Mouse (Mus musculus): ENCODE measurements at regions not wholly inside any gene's neighbourhood (a gene's known extent, or its start where the extent isn't known, plus 50 kb on each side); places are given as distances from the start of the nearest gene placed in this dataset. TPM values are rescaled to one million over a fixed set of nuclear protein-coding genes. Genes with fewer than 3 reads are reported as not detected.
A peak's percentile ranks its signal among the peaks of the same experiment; 100 is the strongest.

GRCm38 (mm10) chr13:107093683-107094082 is 71.8 kb upstream of the Kif2a start:
- no peaks in the 10 kb centered on the region for H3K4me1 ChIP-seq (ENCODE audit: control insufficient read depth, insufficient read depth, low read length)
- H3K9me3 ChIP-seq (ENCODE audit: control insufficient read depth, low read length), result no peaks in the 10 kb centered on the region
- no peak overlapping the region for H3K27ac ChIP-seq (ENCODE audit: low read depth, low read length)
- H3K36me3 ChIP-seq (ENCODE audit: control insufficient read depth, insufficient read depth, low read length), result no peaks in the 10 kb centered on the region
- no peaks in the 10 kb centered on the region for H3K27me3 ChIP-seq (ENCODE audit: control insufficient read depth, insufficient read depth, low read length)
- no peak overlapping the region for H3K4me3 ChIP-seq (ENCODE audit: low read depth, low read length)
- WGBS, result 91% methylated on average over 2 of the region's 2 CpGs
- no peak overlapping the region for H3K4me2 ChIP-seq (ENCODE audit: low read depth, low read length)
- ATAC-seq (ENCODE audit: low read depth), result no peak
- no peak overlapping the region for H3K9ac ChIP-seq (replicated peaks; ENCODE audit: low read depth, low read length)

GRCm38 (mm10) chr13:107088198-107088597 is 66.3 kb upstream of the Kif2a start:
- no peak overlapping the region for H3K4me2 ChIP-seq (ENCODE audit: low read depth, low read length)
- no peaks in the 10 kb centered on the region for H3K9me3 ChIP-seq (ENCODE audit: control insufficient read depth, low read length)
- no peaks in the 10 kb centered on the region for H3K27me3 ChIP-seq (ENCODE audit: control insufficient read depth, insufficient read depth, low read length)
- H3K4me1 ChIP-seq (ENCODE audit: control insufficient read depth, insufficient read depth, low read length), result no peaks in the 10 kb centered on the region
- H3K36me3 ChIP-seq (ENCODE audit: control insufficient read depth, insufficient read depth, low read length), result no peaks in the 10 kb centered on the region
- no peak overlapping the region for H3K9ac ChIP-seq (replicated peaks; ENCODE audit: low read depth, low read length)
- no peak overlapping the region for H3K27ac ChIP-seq (ENCODE audit: low read depth, low read length)
- WGBS, result 43% methylated on average over 1 of the region's 1 CpGs
- no peak for ATAC-seq (ENCODE audit: low read depth)
- no peak overlapping the region for H3K4me3 ChIP-seq (ENCODE audit: low read depth, low read length)

GRCm38 (mm10) chr13:107087355-107087754 is 65.4 kb upstream of the Kif2a start:
- Histone ChIP-seq H3K4me1 (ENCODE audit: control insufficient read depth, insufficient read depth, low read length) (no peaks in the 10 kb centered on the region), H3K9me3 (ENCODE audit: control insufficient read depth, low read length) (no peaks in the 10 kb centered on the region), H3K9ac (replicated peaks; ENCODE audit: low read depth, low read length) (no peak overlapping the region), H3K36me3 (ENCODE audit: control insufficient read depth, insufficient read depth, low read length) (no peaks in the 10 kb centered on the region), H3K27me3 (ENCODE audit: control insufficient read depth, insufficient read depth, low read length) (no peaks in the 10 kb centered on the region), H3K27ac (ENCODE audit: low read depth, low read length) (no peak overlapping the region), H3K4me2 (ENCODE audit: low read depth, low read length) (no peak overlapping the region), H3K4me3 (ENCODE audit: low read depth, low read length) (no peak overlapping the region)
- WGBS, result 73% methylated on average over 6 of the region's 6 CpGs
- no peak for ATAC-seq (ENCODE audit: low read depth)

- no peak for ATAC-seq (ENCODE audit: low read depth)
- Histone ChIP-seq H3K27ac (ENCODE audit: low read depth, low read length) (no peak overlapping the region), H3K9me3 (ENCODE audit: control insufficient read depth, low read length) (no peaks in the 10 kb centered on the region), H3K9ac (replicated peaks; ENCODE audit: low read depth, low read length) (no peak overlapping the region), H3K4me3 (ENCODE audit: low read depth, low read length) (no peak overlapping the region), H3K36me3 (ENCODE audit: control insufficient read depth, insufficient read depth, low read length) (no peaks in the 10 kb centered on the region), H3K4me1 (ENCODE audit: control insufficient read depth, insufficient read depth, low read length) (peaks cover 3% of the 10 kb centered on the region; the same call in 1 of the 2 replicates), H3K4me2 (ENCODE audit: low read depth, low read length) (no peak overlapping the region), H3K27me3 (ENCODE audit: control insufficient read depth, insufficient read depth, low read length) (no peaks in the 10 kb centered on the region)
- WGBS, result 88% methylated on average over 1 of the region's 1 CpGs
Observed at GRCm38 (mm10) chr13:107078085-107078484, 56.2 kb upstream of the Kif2a start.

- H3K36me3 ChIP-seq (ENCODE audit: control insufficient read depth, insufficient read depth, low read length), result no peaks in the 10 kb centered on the region
- H3K9me3 ChIP-seq (ENCODE audit: control insufficient read depth, low read length), result no peaks in the 10 kb centered on the region
- no peak for ATAC-seq (ENCODE audit: low read depth)
- 89% methylated on average over 4 of the region's 4 CpGs for WGBS
- H3K4me2 ChIP-seq (ENCODE audit: low read depth, low read length), result no peak overlapping the region
- H3K9ac ChIP-seq (replicated peaks; ENCODE audit: low read depth, low read length), result no peak overlapping the region
- peaks cover 11% of the 10 kb centered on the region; the same call in 1 of the 2 replicates for H3K4me1 ChIP-seq (ENCODE audit: control insufficient read depth, insufficient read depth, low read length)
- H3K27ac ChIP-seq (ENCODE audit: low read depth, low read length), result no peak overlapping the region
- H3K4me3 ChIP-seq (ENCODE audit: low read depth, low read length), result no peak overlapping the region
- H3K27me3 ChIP-seq (ENCODE audit: control insufficient read depth, insufficient read depth, low read length), result no peaks in the 10 kb centered on the region
Observed at GRCm38 (mm10) chr13:107074917-107075316, 53.0 kb upstream of the Kif2a start.

GRCm38 (mm10) chr13:107073039-107073620 is 51.2 kb upstream of the Kif2a start:
- H3K27ac ChIP-seq (ENCODE audit: low read depth, low read length), result 0 out of 2 replicates have a peak overlapping the region, but pooled peaks have one; percentile 44
- ATAC-seq (ENCODE audit: low read depth), result peak; percentile 82
- peak overlapping the region; percentile 29 for H3K4me3 ChIP-seq (ENCODE audit: low read depth, low read length)
- H3K36me3 ChIP-seq (ENCODE audit: control insufficient read depth, insufficient read depth, low read length), result no peaks in the 10 kb centered on the region
- no peaks in the 10 kb centered on the region for H3K9me3 ChIP-seq (ENCODE audit: control insufficient read depth, low read length)
- no peaks in the 10 kb centered on the region for H3K27me3 ChIP-seq (ENCODE audit: control insufficient read depth, insufficient read depth, low read length)
- H3K4me1 ChIP-seq (ENCODE audit: control insufficient read depth, insufficient read depth, low read length), result peaks cover 11% of the 10 kb centered on the region; the same call in 1 of the 2 replicates
- peak overlapping the region; percentile 63 for H3K4me2 ChIP-seq (ENCODE audit: low read depth, low read length)
- 2% methylated on average over 14 of the region's 14 CpGs for WGBS
- peak overlapping the region; percentile 51; the same call in 1 of the 2 replicates for H3K9ac ChIP-seq (replicated peaks; ENCODE audit: low read depth, low read length)

GRCm38 (mm10) chr13:107072345-107073038 is 50.6 kb upstream of the Kif2a start:
- Histone ChIP-seq H3K9me3 (ENCODE audit: control insufficient read depth, low read length) (no peaks in the 10 kb centered on the region), H3K9ac (replicated peaks; ENCODE audit: low read depth, low read length) (peak overlapping the region; percentile 51; the same call in 1 of the 2 replicates), H3K27me3 (ENCODE audit: control insufficient read depth, insufficient read depth, low read length) (no peaks in the 10 kb centered on the region), H3K4me2 (ENCODE audit: low read depth, low read length) (peak overlapping the region; percentile 63), H3K4me3 (ENCODE audit: low read depth, low read length) (peak overlapping the region; percentile 29), H3K36me3 (ENCODE audit: control insufficient read depth, insufficient read depth, low read length) (no peaks in the 10 kb centered on the region), H3K4me1 (ENCODE audit: control insufficient read depth, insufficient read depth, low read length) (peaks cover 11% of the 10 kb centered on the region; the same call in 1 of the 2 replicates), H3K27ac (ENCODE audit: low read depth, low read length) (0 out of 2 replicates have a peak overlapping the region, but pooled peaks have one; percentile 44)
- ATAC-seq (ENCODE audit: low read depth), result peak; percentile 52
- 31% methylated on average over 11 of the region's 11 CpGs for WGBS

Small RNAs in the stretch of these regions (microRNA-seq; reads per million reads assigned to microRNA genes)
- not detected for gene Gm22118

All from neural tube, embryonic 14.5 days (tissue).